Mouse (Mus musculus) left cerebral cortex, adult 8-10 months (tissue): ENCODE measurements around the gene Ubtd1. TPM values are rescaled to one million over a fixed set of nuclear protein-coding genes. Genes with fewer than 3 reads are reported as not detected.
A peak's percentile ranks its signal among the peaks of the same experiment; 100 is the strongest.

Source experiments
- DNase-seq, 2 experiments: peaks; one replicate each; pipeline ENCODE4 v3.0.0; 2022; ENCODE audit warnings: low spot score in 2 of 2
- total RNA-seq, 4 experiments: library from RNA; stranded (reverse); gene quantifications; 2 replicates each; pipeline ENCODE4 v1.2.4; 2022

Ubtd1 gene
- 10 to 100 TPM; 12.0 to 13.2 (median 12.5) TPM for total RNA-seq

- DNase-seq, result no peak
Observed at GRCm38 (mm10) chr19:41981595-41981927, at the start of gene Ubtd1. Ubtd1 (plus strand) TSS chr19:41981763.

- DNase-seq, result no peak
Observed at GRCm38 (mm10) chr19:41932686-41933085, 48.9 kb upstream of the Ubtd1 start.

GRCm38 (mm10) chr19:41933179-41934086, 48.1 kb upstream of the Ubtd1 start, which contains the start of the genes Exosc1 and Zdhhc16:
Exosc1 (minus strand) TSS chr19:41933423.
Zdhhc16 (plus strand) TSS chr19:41933480.
- peak; percentile 99 for DNase-seq

- no peak for DNase-seq
Observed at GRCm38 (mm10) chr19:41934124-41934523, 47.4 kb upstream of the Ubtd1 start.

- DNase-seq, result no peak
Observed at GRCm38 (mm10) chr19:41935921-41936320, 45.6 kb upstream of the Ubtd1 start.

- DNase-seq, result no peak
Observed at GRCm38 (mm10) chr19:41938539-41938938, 43.0 kb upstream of the Ubtd1 start.

GRCm38 (mm10) chr19:41943841-41944240, 37.7 kb upstream of the Ubtd1 start:
- DNase-seq, result no peak

GRCm38 (mm10) chr19:41952287-41952686, 29.3 kb upstream of the Ubtd1 start:
- DNase-seq, result no peak

GRCm38 (mm10) chr19:41953574-41953973, 28.0 kb upstream of the Ubtd1 start:
- no peak for DNase-seq

GRCm38 (mm10) chr19:41969618-41970017, 11.9 kb upstream of the Ubtd1 start:
- no peak for DNase-seq

GRCm38 (mm10) chr19:41973891-41974794, 7.4 kb upstream of the Ubtd1 start:
- DNase-seq, result peak in 1 of 2 experiments; percentile 31

- peak in 1 of 2 experiments; percentile 36 for DNase-seq
Observed at GRCm38 (mm10) chr19:41980422-41980818, 1.1 kb upstream of the Ubtd1 start.

GRCm38 (mm10) chr19:41980819-41981594, 556 bp upstream of the Ubtd1 start, which contains the start of gene Mms19:
Mms19 (minus strand) TSS chr19:41981157.
- peak; percentile 95 to 99 for DNase-seq

GRCm38 (mm10) chr19:41981931-41982790, 598 bp downstream of the Ubtd1 start:
- DNase-seq, result peak; percentile 25 to 46

GRCm38 (mm10) chr19:41982791-41983150, 1.2 kb downstream of the Ubtd1 start:
- DNase-seq, result no peak

- DNase-seq, result no peak
Observed at GRCm38 (mm10) chr19:41985994-41986393, 4.4 kb downstream of the Ubtd1 start.

- DNase-seq, result no peak
Observed at GRCm38 (mm10) chr19:41987206-41987605, 5.6 kb downstream of the Ubtd1 start.

- DNase-seq, result no peak
Observed at GRCm38 (mm10) chr19:41989810-41990209, 8.2 kb downstream of the Ubtd1 start.

GRCm38 (mm10) chr19:41991926-41992477, 10.4 kb downstream of the Ubtd1 start:
- no peak for DNase-seq

GRCm38 (mm10) chr19:41992971-41993370, 11.4 kb downstream of the Ubtd1 start:
- DNase-seq, result no peak
